Mouse (Mus musculus) left cerebral cortex, adult 8-10 months (tissue): ENCODE measurements around the gene Batf. TPM values are rescaled to one million over a fixed set of nuclear protein-coding genes. Genes with fewer than 3 reads are reported as not detected.

Experiments
- DNase-seq, 2 experiments: peaks; one replicate each; pipeline ENCODE4 v3.0.0; 2022; ENCODE audit warnings: low spot score in 2 of 2
- microRNA-seq, 2 experiments: library from miRNA; unstranded; fragments of <30 nt; microRNA quantifications; one replicate each; pipeline ENCODE4 v1.2.0; 2022
- total RNA-seq, 4 experiments: library from RNA; stranded (reverse); gene quantifications; 2 replicates each; pipeline ENCODE4 v1.2.4; 2022

Gene Batf
- total RNA-seq, 4 experiments from 2014 or later: 0.52 to 0.84 (median 0.59) TPM; not detected in 1

- no peak for DNase-seq
Measured at GRCm38 (mm10) chr12:85726729-85727397, 40.4 kb downstream of the Batf start.

GRCm38 (mm10) chr12:85728181-85728580, 41.7 kb downstream of the Batf start:
- DNase-seq: no peak

- DNase-seq: peak in 1 of 2 experiments; percentile 43
Measured at GRCm38 (mm10) chr12:85729022-85729944, 42.8 kb downstream of the Batf start.

GRCm38 (mm10) chr12:85729945-85730290, 43.4 kb downstream of the Batf start:
- DNase-seq: no peak

- no peak for DNase-seq
Measured at GRCm38 (mm10) chr12:85736203-85736602, 49.7 kb downstream of the Batf start.

- peak in 1 of 2 experiments; percentile 30 for DNase-seq
Measured at GRCm38 (mm10) chr12:85736960-85737359, 50.5 kb downstream of the Batf start.

- peak; percentile 38 to 41 for DNase-seq
Measured at GRCm38 (mm10) chr12:85745827-85746695, 59.6 kb downstream of the Batf start, which contains the start of gene Flvcr2. TSS of gene Flvcr2 (plus strand) at chr12:85746539.

GRCm38 (mm10) chr12:85746696-85747219, 60.3 kb downstream of the Batf start:
- DNase-seq: no peak

- DNase-seq: no peak
Measured at GRCm38 (mm10) chr12:85747343-85747742, 60.9 kb downstream of the Batf start.

GRCm38 (mm10) chr12:85749861-85750260, 63.4 kb downstream of the Batf start:
- no peak for DNase-seq

GRCm38 (mm10) chr12:85752116-85752515, 65.6 kb downstream of the Batf start:
- no peak for DNase-seq

- no peak for DNase-seq
Measured at GRCm38 (mm10) chr12:85753223-85753622, 66.8 kb downstream of the Batf start.

GRCm38 (mm10) chr12:85754611-85755265, 68.3 kb downstream of the Batf start:
- no peak for DNase-seq

GRCm38 (mm10) chr12:85756455-85756854, 70.0 kb downstream of the Batf start:
- DNase-seq: no peak

GRCm38 (mm10) chr12:85757074-85757473, 70.6 kb downstream of the Batf start:
- no peak for DNase-seq

Small RNA genes lying within 50 kb of the gene (microRNA-seq; reads per million reads assigned to microRNA genes)
- 0 reads per million in 2 experiments for gene Gm47285

Other genes starting within 250 kb of the Batf start
- gene Fos, start 212.8 kb upstream of the Batf start, total RNA-seq: 10 to 100 TPM in 3 of 4 experiments, 1 to 10 TPM in 1; 5.8 to 37.3 (median 25.8) TPM
- 10 to 100 TPM; 49.9 to 67.7 (median 55.7) TPM for gene Jdp2, start 87.6 kb upstream of the Batf start, total RNA-seq
- gene Flvcr2, start 59.9 kb downstream of the Batf start, total RNA-seq: 1 to 10 TPM; 2.0 to 3.8 (median 2.4) TPM
- gene Erg28, start 137.9 kb downstream of the Batf start, total RNA-seq: 10 to 100 TPM; 53.3 to 60.9 (median 58.4) TPM
- 10 to 100 TPM; 42.6 to 50.6 (median 49.4) TPM for gene Ttll5, start 138.0 kb downstream of the Batf start, total RNA-seq